In genomic region chr4:46196513-46196912, GRCm38 (mm10) we compare ENCODE assay signal across 8 mouse cellular contexts. TPM values are rescaled to one million over a fixed set of nuclear protein-coding genes. Genes with fewer than 3 reads are reported as not detected.
DNase-seq lines count a peak whose midpoint lies in the region; ATAC-seq and TF ChIP-seq lines count a peak whose summit lies in the region.

No protein-coding gene starts in this region.

- 32% methylated on average over 6 of the region's 6 CpGs for WGBS in heart, postnatal 0 days

- no peaks in the 10 kb centered on the region for H3K9me3 ChIP-seq in heart, postnatal 0 days (replicated peaks; ENCODE audit: control insufficient read depth, low read length)

- peaks cover 17% of the 10 kb centered on the region; the same call in 1 of the 2 replicates for H3K27me3 ChIP-seq in heart, postnatal 0 days (ENCODE audit: control insufficient read depth, insufficient read depth, low read length)

- peak in 1 of 2 experiments; percentile 33 for DNase-seq in layer of hippocampus, adult 2 months (ENCODE audit: low spot score in 2 of 2)
- DNase-seq in layer of hippocampus, postnatal 10 days (ENCODE audit: low spot score in 2 of 2) = no peak
- DNase-seq in heart, postnatal 0 days (ENCODE audit: low spot score) = no peak
- no peak for DNase-seq in retina, postnatal 1 day
- no peak for DNase-seq in right cerebral cortex, postnatal 36 days (ENCODE audit: low spot score in 2 of 2)
- DNase-seq in embryo, embryonic 10 days (ENCODE audit: low spot score) = no peak

- H3K4me3 ChIP-seq in layer of hippocampus, adult 2 months = peak overlapping the region; percentile 95
- H3K4me3 ChIP-seq in brown adipose tissue, adult 24 weeks (ENCODE audit: insufficient read depth, low read depth, low read length) = peak overlapping the region; percentile 83
- peak overlapping the region; percentile 92 for H3K4me3 ChIP-seq in heart, postnatal 0 days (ENCODE audit: low read depth, low read length)

- no peaks in the 10 kb centered on the region for H3K36me3 ChIP-seq in heart, postnatal 0 days (replicated peaks; ENCODE audit: control insufficient read depth, insufficient read depth, low read length)

- peak overlapping the region; percentile 95 for H3K4me2 ChIP-seq in heart, postnatal 0 days (ENCODE audit: low read depth, low read length)

- peaks cover 6% of the 10 kb centered on the region; the same call in 1 of the 2 replicates for H3K4me1 ChIP-seq in brown adipose tissue, adult 24 weeks (ENCODE audit: control insufficient read depth, insufficient read depth, insufficient read length, low read length)
- H3K4me1 ChIP-seq in heart, postnatal 0 days (ENCODE audit: control insufficient read depth, insufficient read depth) = peaks cover 6% of the 10 kb centered on the region; the same call in 1 of the 2 replicates

- peak; percentile 12; the same call in 1 of the 2 replicates for ATAC-seq in heart, postnatal 0 days (ENCODE audit: insufficient read depth, low read depth)
- ATAC-seq in megakaryocyte, adult 5-6 weeks (ENCODE audit: poor library complexity, severe bottlenecking) = peak; percentile 45

- no peak for TF ChIP-seq CTCF in layer of hippocampus, adult 2 months (conservative IDR thresholded peaks at IDR 0.05)
- TF ChIP-seq CTCF in heart, postnatal 0 days (IDR thresholded peaks at IDR 0.05; ENCODE audit: low read depth) = no peak

- peak overlapping the region; percentile 98 for H3K27ac ChIP-seq in layer of hippocampus, adult 2 months
- peak overlapping the region; percentile 79 for H3K27ac ChIP-seq in brown adipose tissue, adult 24 weeks (replicated peaks; ENCODE audit: low read depth, low read length)
- H3K27ac ChIP-seq in heart, postnatal 0 days (ENCODE audit: low read depth) = peak overlapping the region; percentile 68

- H3K9ac ChIP-seq in heart, postnatal 0 days (replicated peaks; ENCODE audit: low read depth, low read length) = peak overlapping the region; percentile 88

- no peak for TF ChIP-seq EP300 in heart, postnatal 0 days (IDR thresholded peaks at IDR 0.05; ENCODE audit: low read depth)

RNA-seq across cellular contexts. Expression of gene Xpa, which starts 0.4 kb away (rescaled TPM):
- total RNA-seq in layer of hippocampus, adult 2 months (2021) = 10 to 100 TPM; 15.5 to 19.0 TPM
- total RNA-seq in layer of hippocampus, postnatal 10 days (2021) = 10 to 100 TPM; 19.7 to 21.3 TPM
- polyA plus RNA-seq in brown adipose tissue, adult 24 weeks (2012; ENCODE audit: insufficient read depth, insufficient read length, missing spikeins) = 19.5 and 26.9 TPM in 2 replicates
- 9.4 and 18.0 TPM in 2 replicates for total RNA-seq in heart, postnatal 0 days (2014; rRNA removed; ENCODE audit: low replicate concordance)
- polyA plus RNA-seq in heart, postnatal 0 days (2015; fragmentation: Nextera tagmentation; extraction: Ambion mirVana) = 17.6 and 19.1 TPM in 2 replicates
- total RNA-seq in megakaryocyte, adult 5-6 weeks (2015) = 49.3 and 53.8 TPM in 2 replicates
- total RNA-seq in megakaryocyte, adult 5-6 weeks (2017) = 51.0 and 55.0 TPM in 2 replicates

RNA-seq across cellular contexts. Expression of gene Tstd2, which starts 58.0 kb away (rescaled TPM):
- 10 to 100 TPM; 15.6 to 18.8 TPM for total RNA-seq in layer of hippocampus, adult 2 months (2021)
- 10 to 100 TPM; 17.4 to 23.2 TPM for total RNA-seq in layer of hippocampus, postnatal 10 days (2021)
- polyA plus RNA-seq in brown adipose tissue, adult 24 weeks (2012; ENCODE audit: insufficient read depth, insufficient read length, missing spikeins) = 13.8 and 15.5 TPM in 2 replicates
- 16.4 and 17.8 TPM in 2 replicates for total RNA-seq in heart, postnatal 0 days (2014; rRNA removed; ENCODE audit: low replicate concordance)
- 13.5 and 15.3 TPM in 2 replicates for polyA plus RNA-seq in heart, postnatal 0 days (2015; fragmentation: Nextera tagmentation; extraction: Ambion mirVana)
- 21.5 and 22.1 TPM in 2 replicates for total RNA-seq in megakaryocyte, adult 5-6 weeks (2015)
- total RNA-seq in megakaryocyte, adult 5-6 weeks (2017) = 26.3 and 26.5 TPM in 2 replicates

RNA-seq across cellular contexts. Expression of gene Ncbp1, which starts 58.1 kb away (rescaled TPM):
- 10 to 100 TPM; 57.1 to 57.2 TPM for total RNA-seq in layer of hippocampus, adult 2 months (2021)
- total RNA-seq in layer of hippocampus, postnatal 10 days (2021) = 10 to 100 TPM; 52.6 to 56.5 TPM
- polyA plus RNA-seq in brown adipose tissue, adult 24 weeks (2012; ENCODE audit: insufficient read depth, insufficient read length, missing spikeins) = 24.7 and 36.1 TPM in 2 replicates
- total RNA-seq in heart, postnatal 0 days (2014; rRNA removed; ENCODE audit: low replicate concordance) = 18.2 and 25.9 TPM in 2 replicates
- polyA plus RNA-seq in heart, postnatal 0 days (2015; fragmentation: Nextera tagmentation; extraction: Ambion mirVana) = 24.1 and 25.7 TPM in 2 replicates
- 53.8 and 57.3 TPM in 2 replicates for total RNA-seq in megakaryocyte, adult 5-6 weeks (2015)
- total RNA-seq in megakaryocyte, adult 5-6 weeks (2017) = 67.1 and 70.0 TPM in 2 replicates
